Comparison of ENCODE assay signal across 11 mouse cellular contexts in genomic region chr5:145115736-145116135, GRCm38 (mm10). TPM values are rescaled to one million over a fixed set of nuclear protein-coding genes. Genes with fewer than 3 reads are reported as not detected.
DNase-seq lines count a peak whose midpoint lies in the region; ATAC-seq lines count a peak whose summit lies in the region.
"Had no signal": no experiment of that assay in that cellular context is flagged by ENCODE, and none has a peak within 500 bp of the region (broad histone marks: within the 10 kb centered on the region; RNA-seq: fewer than 3 reads in every experiment).

No protein-coding gene starts in this region.

- H3K4me2 ChIP-seq in heart, embryonic 14.5 days (ENCODE audit: low read length), result peak overlapping the region; percentile 89
- H3K4me2 ChIP-seq in intestine, embryonic 16.5 days (ENCODE audit: low read depth, low read length), result peak overlapping the region; percentile 84
- H3K4me2 ChIP-seq in stomach, embryonic 14.5 days (replicated peaks; ENCODE audit: low read depth, low read length), result peak overlapping the region; percentile 78; the same call in 1 of the 2 replicates

- H3K9me3 ChIP-seq in heart, embryonic 14.5 days (ENCODE audit: control insufficient read depth, low read length), result no peaks in the 10 kb centered on the region
- H3K9me3 ChIP-seq in megakaryocyte, embryonic 14.5 days, result no peaks in the 10 kb centered on the region
- no peaks in the 10 kb centered on the region for H3K9me3 ChIP-seq in intestine, embryonic 16.5 days (ENCODE audit: control insufficient read depth, low read length)
- H3K9me3 ChIP-seq in stomach, embryonic 14.5 days (ENCODE audit: control insufficient read depth, low read depth, low read length), result no peaks in the 10 kb centered on the region

- WGBS in heart, embryonic 14.5 days, result 93% methylated on average over 5 of the region's 5 CpGs
- WGBS in intestine, embryonic 16.5 days, result 84% methylated on average over 5 of the region's 5 CpGs
- 92% methylated on average over 5 of the region's 5 CpGs for WGBS in stomach, embryonic 14.5 days

- no peak for DNase-seq in heart, adult 9 months (ENCODE audit: low spot score in 2 of 2)
- no peak for DNase-seq in frontal cortex, postnatal 10 days (ENCODE audit: low spot score in 2 of 2)
- DNase-seq in c-Kit-positive CD71-positive TER-119-positive erythroid progenitor cells, embryonic 14.5 days (ENCODE audit: low spot score), result no peak

- peak overlapping the region in 1 of 2 experiments; percentile 87; a peak in 1 of 4 replicates for H3K4me3 ChIP-seq in heart, embryonic 14.5 days (ENCODE audit: control insufficient read depth in 1 of 2, insufficient read depth in 1 of 2, low read depth in 1 of 2, low read length in 2 of 2)
- H3K4me3 ChIP-seq in megakaryocyte, embryonic 14.5 days (replicated peaks), result peak overlapping the region; percentile 99
- H3K4me3 ChIP-seq in intestine, embryonic 16.5 days (ENCODE audit: low read length), result peak overlapping the region; percentile 91
- no peak overlapping the region for H3K4me3 ChIP-seq in stomach, embryonic 14.5 days (ENCODE audit: low read depth, low read length)

- H3K9ac ChIP-seq in heart, embryonic 14.5 days (ENCODE audit: low read length), result no peak overlapping the region
- peak overlapping the region; percentile 84 for H3K9ac ChIP-seq in intestine, embryonic 16.5 days (ENCODE audit: low read depth, low read length)
- H3K9ac ChIP-seq in stomach, embryonic 14.5 days (replicated peaks; ENCODE audit: low read depth, low read length), result no peak overlapping the region

- ATAC-seq in heart, embryonic 14.5 days (ENCODE audit: insufficient number of reproducible peaks, insufficient read depth, low FRiP score, low read depth), result no peak
- ATAC-seq in megakaryocyte, adult 5-6 weeks (ENCODE audit: poor library complexity, severe bottlenecking), result no peak
- ATAC-seq in intestine, embryonic 16.5 days, result no peak
- no peak for ATAC-seq in stomach, embryonic 14.5 days (ENCODE audit: insufficient number of reproducible peaks, insufficient read depth, low FRiP score, low read depth)

- no peaks in the 10 kb centered on the region for H3K27me3 ChIP-seq in heart, embryonic 14.5 days (ENCODE audit: control insufficient read depth, insufficient read depth, low read length)
- H3K27me3 ChIP-seq in megakaryocyte, embryonic 14.5 days (replicated peaks), result no peaks in the 10 kb centered on the region
- no peaks in the 10 kb centered on the region for H3K27me3 ChIP-seq in intestine, embryonic 16.5 days (replicated peaks; ENCODE audit: control insufficient read depth, insufficient read depth, low read length)
- H3K27me3 ChIP-seq in stomach, embryonic 14.5 days (ENCODE audit: control insufficient read depth, insufficient read depth, low read length), result no peaks in the 10 kb centered on the region

- no peaks in the 10 kb centered on the region; the same call in 1 of the 2 replicates for H3K36me3 ChIP-seq in heart, embryonic 14.5 days (ENCODE audit: control insufficient read depth, insufficient read depth, low read length)
- H3K36me3 ChIP-seq in megakaryocyte, embryonic 14.5 days (replicated peaks; ENCODE audit: low read length), result peaks cover 57% of the 10 kb centered on the region
- 0 out of 2 replicates have a peak, but pooled peaks cover 3% of the 10 kb centered on the region for H3K36me3 ChIP-seq in intestine, embryonic 16.5 days (ENCODE audit: control insufficient read depth, insufficient read depth, low read length)
- no peaks in the 10 kb centered on the region for H3K36me3 ChIP-seq in stomach, embryonic 14.5 days (ENCODE audit: control insufficient read depth, insufficient read depth, low read length)

- peak overlapping the region; percentile 65 to 77 for H3K27ac ChIP-seq in heart, embryonic 14.5 days (replicated peaks in 1 of 2; ENCODE audit: control insufficient read depth in 1 of 2, insufficient read depth in 1 of 2, low read depth in 2 of 2, low read length in 2 of 2)
- peak overlapping the region; percentile 91 for H3K27ac ChIP-seq in intestine, embryonic 16.5 days (ENCODE audit: low read length)
- peak overlapping the region; percentile 48; the same call in 1 of the 2 replicates for H3K27ac ChIP-seq in stomach, embryonic 14.5 days (ENCODE audit: low read length)
- H3K27ac ChIP-seq: hindbrain, embryonic 10.5 days had no signal

- peaks cover 7 to 21% of the 10 kb centered on the region in 2 experiments; a peak in 2 of 4 replicates for H3K4me1 ChIP-seq in heart, embryonic 14.5 days (ENCODE audit: control insufficient read depth in 2 of 2, insufficient read depth in 2 of 2, low read length in 2 of 2)
- H3K4me1 ChIP-seq in megakaryocyte, embryonic 14.5 days, result peaks cover 75% of the 10 kb centered on the region
- H3K4me1 ChIP-seq in intestine, embryonic 16.5 days (ENCODE audit: control insufficient read depth, insufficient read depth, low read length), result peaks cover 22% of the 10 kb centered on the region
- H3K4me1 ChIP-seq in stomach, embryonic 14.5 days (ENCODE audit: control insufficient read depth, insufficient read depth, low read length), result 0 out of 2 replicates have a peak, but pooled peaks cover 2% of the 10 kb centered on the region

RNA-seq across cellular contexts. Expression of gene Arpc1b, which starts 1.7 kb away (rescaled TPM):
- 84.8 and 137 TPM in 2 replicates for polyA plus RNA-seq in heart, embryonic 14.5 days (2014; fragmentation: Nextera tagmentation; extraction: Ambion mirVana)
- 1,949 and 2,538 TPM in 2 replicates for polyA plus RNA-seq in megakaryocyte, embryonic 14.5 days (2012; ENCODE audit: insufficient read depth, low replicate concordance)
- total RNA-seq in megakaryocyte, adult 5-6 weeks (2015), result 361 and 425 TPM in 2 replicates
- total RNA-seq in megakaryocyte, adult 5-6 weeks (2017), result 297 and 318 TPM in 2 replicates
- 701 and 703 TPM in 2 replicates for polyA plus RNA-seq in intestine, embryonic 16.5 days (2015; fragmentation: Nextera tagmentation; extraction: Ambion mirVana)
- 144 and 163 TPM in 2 replicates for polyA plus RNA-seq in stomach, embryonic 14.5 days (2014; fragmentation: Nextera tagmentation; extraction: Ambion mirVana)

RNA-seq across cellular contexts. Expression of gene Pdap1, which starts 24.3 kb away (rescaled TPM):
- polyA plus RNA-seq in heart, embryonic 14.5 days (2014; fragmentation: Nextera tagmentation; extraction: Ambion mirVana), result 60.9 and 69.1 TPM in 2 replicates
- polyA plus RNA-seq in megakaryocyte, embryonic 14.5 days (2012; ENCODE audit: insufficient read depth, low replicate concordance), result 63.5 and 118 TPM in 2 replicates
- 24.8 and 26.1 TPM in 2 replicates for total RNA-seq in megakaryocyte, adult 5-6 weeks (2015)
- total RNA-seq in megakaryocyte, adult 5-6 weeks (2017), result 140 and 144 TPM in 2 replicates
- 62.7 and 66.6 TPM in 2 replicates for polyA plus RNA-seq in intestine, embryonic 16.5 days (2015; fragmentation: Nextera tagmentation; extraction: Ambion mirVana)
- 102 and 111 TPM in 2 replicates for polyA plus RNA-seq in stomach, embryonic 14.5 days (2014; fragmentation: Nextera tagmentation; extraction: Ambion mirVana)

RNA-seq across cellular contexts. Expression of gene Bud31, which starts 24.4 kb away (rescaled TPM):
- 130 and 135 TPM in 2 replicates for polyA plus RNA-seq in heart, embryonic 14.5 days (2014; fragmentation: Nextera tagmentation; extraction: Ambion mirVana)
- polyA plus RNA-seq in megakaryocyte, embryonic 14.5 days (2012; ENCODE audit: insufficient read depth, low replicate concordance), result 7.0 and 13.8 TPM in 2 replicates
- 179 and 181 TPM in 2 replicates for total RNA-seq in megakaryocyte, adult 5-6 weeks (2015)
- 217 and 234 TPM in 2 replicates for total RNA-seq in megakaryocyte, adult 5-6 weeks (2017)
- 166 and 178 TPM in 2 replicates for polyA plus RNA-seq in intestine, embryonic 16.5 days (2015; fragmentation: Nextera tagmentation; extraction: Ambion mirVana)
- 186 and 191 TPM in 2 replicates for polyA plus RNA-seq in stomach, embryonic 14.5 days (2014; fragmentation: Nextera tagmentation; extraction: Ambion mirVana)

RNA-seq across cellular contexts. Expression of gene Kpna7, which starts 31.9 kb away (rescaled TPM):
- polyA plus RNA-seq in heart, embryonic 14.5 days (2014; fragmentation: Nextera tagmentation; extraction: Ambion mirVana), result not detected in 2 replicates
- not detected in 2 replicates for polyA plus RNA-seq in megakaryocyte, embryonic 14.5 days (2012; ENCODE audit: insufficient read depth, low replicate concordance)
- not detected in 2 replicates for total RNA-seq in megakaryocyte, adult 5-6 weeks (2015)
- not detected in 2 replicates for total RNA-seq in megakaryocyte, adult 5-6 weeks (2017)
- polyA plus RNA-seq in intestine, embryonic 16.5 days (2015; fragmentation: Nextera tagmentation; extraction: Ambion mirVana), result 0.34 and 0.40 TPM in 2 replicates
- polyA plus RNA-seq in stomach, embryonic 14.5 days (2014; fragmentation: Nextera tagmentation; extraction: Ambion mirVana), result not detected in 2 replicates
- total RNA-seq: left cerebral cortex, postnatal 10 days had no signal
- polyA plus RNA-seq: brain, embryonic 14.5 days; hindbrain, embryonic 10.5 days had no signal

RNA-seq across cellular contexts. Expression of gene Arpc1a, which starts 32.1 kb away (rescaled TPM):
- 101 and 107 TPM in 2 replicates for polyA plus RNA-seq in heart, embryonic 14.5 days (2014; fragmentation: Nextera tagmentation; extraction: Ambion mirVana)
- polyA plus RNA-seq in megakaryocyte, embryonic 14.5 days (2012; ENCODE audit: insufficient read depth, low replicate concordance), result 25.4 and 41.5 TPM in 2 replicates
- total RNA-seq in megakaryocyte, adult 5-6 weeks (2015), result 98.2 and 102 TPM in 2 replicates
- 65.2 and 77.0 TPM in 2 replicates for total RNA-seq in megakaryocyte, adult 5-6 weeks (2017)
- polyA plus RNA-seq in intestine, embryonic 16.5 days (2015; fragmentation: Nextera tagmentation; extraction: Ambion mirVana), result 138 and 141 TPM in 2 replicates
- 150 and 152 TPM in 2 replicates for polyA plus RNA-seq in stomach, embryonic 14.5 days (2014; fragmentation: Nextera tagmentation; extraction: Ambion mirVana)
